Comparison of ENCODE assay signal across 8 mouse cellular contexts in genomic region chr7:110123844-110124555, GRCm38 (mm10). TPM values are rescaled to one million over a fixed set of nuclear protein-coding genes. Genes with fewer than 3 reads are reported as not detected.
DNase-seq lines count a peak whose midpoint lies in the region; ATAC-seq and TF ChIP-seq lines count a peak whose summit lies in the region.

No protein-coding gene starts in this region.

- intact Hi-C loops in gastrocnemius, postnatal 14 days (cut with DNase I; ENCODE audit: low total_unique reads) = no loop called here

- ATAC-seq in intestine, embryonic 14.5 days (replicated peaks; ENCODE audit: low FRiP score, low TSS enrichment, low read depth) = no peak
- ATAC-seq in lung, embryonic 15.5 days (ENCODE audit: borderline replicate concordance, extremely low read depth, low FRiP score, low TSS enrichment) = no peak
- ATAC-seq in stomach, embryonic 14.5 days (ENCODE audit: insufficient number of reproducible peaks, insufficient read depth, low FRiP score, low read depth) = no peak

- no peaks in the 10 kb centered on the region for H3K9me3 ChIP-seq in forebrain, embryonic 10.5 days
- no peaks in the 10 kb centered on the region for H3K9me3 ChIP-seq in intestine, embryonic 14.5 days (ENCODE audit: control insufficient read depth, low read length)
- H3K9me3 ChIP-seq in lung, embryonic 15.5 days = no peaks in the 10 kb centered on the region
- H3K9me3 ChIP-seq in stomach, embryonic 14.5 days (ENCODE audit: control insufficient read depth, low read depth, low read length) = no peaks in the 10 kb centered on the region

- no peaks in the 10 kb centered on the region for H3K27me3 ChIP-seq in thymus, adult 2 months (ENCODE audit: control insufficient read depth, insufficient read depth, low read length)
- H3K27me3 ChIP-seq in forebrain, embryonic 10.5 days (ENCODE audit: poor library complexity, severe bottlenecking) = no peaks in the 10 kb centered on the region
- no peaks in the 10 kb centered on the region for H3K27me3 ChIP-seq in intestine, embryonic 14.5 days (replicated peaks; ENCODE audit: control insufficient read depth, insufficient read depth, low read length)
- H3K27me3 ChIP-seq in lung, embryonic 15.5 days = no peaks in the 10 kb centered on the region
- H3K27me3 ChIP-seq in stomach, embryonic 14.5 days (ENCODE audit: control insufficient read depth, insufficient read depth, low read length) = no peaks in the 10 kb centered on the region

- DNase-seq in thymus, adult 2 months = no peak
- no peak for DNase-seq in thymus, adult 18-20 months
- no peak for DNase-seq in forebrain, embryonic 10.5 days (ENCODE audit: extremely low spot score, low spot score)
- peak; percentile 65 for DNase-seq in intestine, embryonic 14.5 days (ENCODE audit: low spot score)
- DNase-seq in retina, postnatal 1 day = no peak
- no peak for DNase-seq in gastrocnemius, postnatal 14 days

- no peaks in the 10 kb centered on the region for H3K36me3 ChIP-seq in thymus, adult 2 months (ENCODE audit: control insufficient read depth, insufficient read depth, low read length)
- H3K36me3 ChIP-seq in forebrain, embryonic 10.5 days (replicated peaks) = peaks cover 46% of the 10 kb centered on the region
- peaks cover 32% of the 10 kb centered on the region for H3K36me3 ChIP-seq in intestine, embryonic 14.5 days (ENCODE audit: control insufficient read depth, insufficient read depth, low read length)
- peaks cover 22% of the 10 kb centered on the region for H3K36me3 ChIP-seq in lung, embryonic 15.5 days
- peaks cover 21% of the 10 kb centered on the region for H3K36me3 ChIP-seq in stomach, embryonic 14.5 days (ENCODE audit: control insufficient read depth, insufficient read depth, low read length)

- H3K4me1 ChIP-seq in thymus, adult 2 months (replicated peaks; ENCODE audit: control insufficient read depth, insufficient read depth, low read length) = peaks cover 8% of the 10 kb centered on the region
- peaks cover 29% of the 10 kb centered on the region for H3K4me1 ChIP-seq in forebrain, embryonic 10.5 days
- H3K4me1 ChIP-seq in intestine, embryonic 14.5 days (replicated peaks; ENCODE audit: control insufficient read depth, insufficient read depth, low read length) = peaks cover 6% of the 10 kb centered on the region; the same call in 1 of the 2 replicates
- peaks cover 16% of the 10 kb centered on the region for H3K4me1 ChIP-seq in lung, embryonic 15.5 days
- H3K4me1 ChIP-seq in stomach, embryonic 14.5 days (ENCODE audit: control insufficient read depth, insufficient read depth, low read length) = 0 out of 2 replicates have a peak, but pooled peaks cover 6% of the 10 kb centered on the region

- peak overlapping the region; percentile 29; the same call in 1 of the 2 replicates for H3K4me3 ChIP-seq in thymus, adult 2 months (ENCODE audit: control insufficient read depth, insufficient read depth, low read length)
- H3K4me3 ChIP-seq in forebrain, embryonic 10.5 days = peak overlapping the region; percentile 98
- peak overlapping the region; percentile 96 for H3K4me3 ChIP-seq in intestine, embryonic 14.5 days (ENCODE audit: low read depth, low read length)
- H3K4me3 ChIP-seq in lung, embryonic 15.5 days = peak overlapping the region; percentile 98
- H3K4me3 ChIP-seq in stomach, embryonic 14.5 days (ENCODE audit: low read depth, low read length) = peak overlapping the region; percentile 97

- TF ChIP-seq POLR2A in thymus, adult 2 months (IDR thresholded peaks at IDR 0.05; ENCODE audit: control insufficient read depth, extremely low read depth, insufficient read depth, low read length, poor library complexity) = no peak

- 19% methylated on average over 12 of the region's 12 CpGs for WGBS in thymus, adult 2 months
- 71% methylated on average over 12 of the region's 12 CpGs for WGBS in forebrain, embryonic 10.5 days
- WGBS in intestine, embryonic 14.5 days = 51% methylated on average over 12 of the region's 12 CpGs
- 32% methylated on average over 12 of the region's 12 CpGs for WGBS in lung, embryonic 15.5 days
- 39% methylated on average over 12 of the region's 12 CpGs for WGBS in stomach, embryonic 14.5 days

- no peak for TF ChIP-seq CTCF in thymus, adult 2 months (IDR thresholded peaks at IDR 0.05; ENCODE audit: borderline replicate concordance, control insufficient read depth, extremely low read depth, insufficient read depth, low read length, poor library complexity)

- peak overlapping the region; percentile 48; the same call in 1 of the 2 replicates for H3K27ac ChIP-seq in thymus, adult 2 months (ENCODE audit: control insufficient read depth, insufficient read depth, low read length)
- peak overlapping the region; percentile 98 for H3K27ac ChIP-seq in forebrain, embryonic 10.5 days
- H3K27ac ChIP-seq in intestine, embryonic 14.5 days (ENCODE audit: low read depth) = 0 out of 2 replicates have a peak overlapping the region, but pooled peaks have one; percentile 96
- peak overlapping the region; percentile 98 for H3K27ac ChIP-seq in lung, embryonic 15.5 days
- peak overlapping the region; percentile 95; the same call in 1 of the 2 replicates for H3K27ac ChIP-seq in stomach, embryonic 14.5 days (ENCODE audit: low read length)

- H3K4me2 ChIP-seq in intestine, embryonic 14.5 days (ENCODE audit: low read length) = peak overlapping the region; percentile 56
- H3K4me2 ChIP-seq in lung, embryonic 15.5 days = peak overlapping the region; percentile 57
- peak overlapping the region; percentile 63 for H3K4me2 ChIP-seq in stomach, embryonic 14.5 days (replicated peaks; ENCODE audit: low read depth, low read length)

- H3K9ac ChIP-seq in intestine, embryonic 14.5 days (ENCODE audit: low read length) = peak overlapping the region; percentile 91
- peak overlapping the region; percentile 94 for H3K9ac ChIP-seq in lung, embryonic 15.5 days
- peak overlapping the region; percentile 81; the same call in 1 of the 2 replicates for H3K9ac ChIP-seq in stomach, embryonic 14.5 days (replicated peaks; ENCODE audit: low read depth, low read length)

RNA-seq across cellular contexts. Expression of gene Wee1, which starts 2.2 kb away (rescaled TPM):
- polyA plus RNA-seq in thymus, adult 2 months (2012; rRNA removed) = 13.0 and 32.6 TPM in 2 replicates
- polyA plus RNA-seq in forebrain, embryonic 10.5 days (2016; fragmentation: Nextera tagmentation; extraction: Ambion mirVana) = 28.9 and 29.0 TPM in 2 replicates
- 40.2 and 41.8 TPM in 2 replicates for polyA plus RNA-seq in intestine, embryonic 14.5 days (2014; fragmentation: Nextera tagmentation; extraction: Ambion mirVana)
- 31.4 and 32.9 TPM in 2 replicates for polyA plus RNA-seq in lung, embryonic 15.5 days (2015; fragmentation: Nextera tagmentation; extraction: Ambion mirVana)
- polyA plus RNA-seq in stomach, embryonic 14.5 days (2014; fragmentation: Nextera tagmentation; extraction: Ambion mirVana) = 38.7 and 41.2 TPM in 2 replicates
- total RNA-seq in gastrocnemius, postnatal 14 days (2021) = 1 to 10 TPM; 4.3 to 6.4 TPM

Comparison
In these comparisons a context has a peak if more than half of its experiments do, and no peak if none do; other contexts are left out.
1. H3K27ac ChIP-seq: peak in every context shown above with its lines; median percentile 98 in forebrain, embryonic 10.5 days; 98 in lung, embryonic 15.5 days; 96 in intestine, embryonic 14.5 days; 95 in stomach, embryonic 14.5 days; 48 in thymus, adult 2 months.
2. H3K4me3 ChIP-seq: peak in every context shown above with its lines; median percentile 98 in forebrain, embryonic 10.5 days; 98 in lung, embryonic 15.5 days; 97 in stomach, embryonic 14.5 days; 96 in intestine, embryonic 14.5 days; 29 in thymus, adult 2 months.